Mouse (Mus musculus): ENCODE results near the gene Edem2. TPM values are rescaled to one million over a fixed set of nuclear protein-coding genes. Genes with fewer than 3 reads are reported as not detected.

Gene Edem2
- polyA plus RNA-seq, 1 experiment from 2014 or later, result 35.5 TPM

GRCm38 (mm10) chr2:155686572-155686971 lies 42.7 kb downstream of the Edem2 start:
- no peak overlapping the region for H3K9ac ChIP-seq (ENCODE audit: low read depth, low read length)
- no peaks in the 10 kb centered on the region; the same call in 1 of the 2 replicates for H3K36me3 ChIP-seq (ENCODE audit: control insufficient read depth, insufficient read depth, low read length)
- WGBS, result 84% methylated on average over 5 of the region's 5 CpGs
- ATAC-seq (replicated peaks; ENCODE audit: low FRiP score) (no peak), DNase-seq (ENCODE audit: low spot score) (no peak)
- H3K4me1 ChIP-seq (replicated peaks; ENCODE audit: control insufficient read depth, insufficient read depth, low read length), result peaks cover 10% of the 10 kb centered on the region
- no peaks in the 10 kb centered on the region for H3K27me3 ChIP-seq (replicated peaks; ENCODE audit: control insufficient read depth, insufficient read depth, low read length)
- no peak overlapping the region for H3K4me3 ChIP-seq (ENCODE audit: low read depth, low read length)
- no peak overlapping the region for H3K27ac ChIP-seq (ENCODE audit: low read depth, low read length)
- no peak overlapping the region for H3K4me2 ChIP-seq
- H3K9me3 ChIP-seq (ENCODE audit: control insufficient read depth, low read length), result no peaks in the 10 kb centered on the region

GRCm38 (mm10) chr2:155683821-155684220 lies 45.5 kb downstream of the Edem2 start:
- no peak for DNase-seq (ENCODE audit: low spot score)
- no peak for ATAC-seq (replicated peaks; ENCODE audit: low FRiP score)
- H3K27me3 ChIP-seq (replicated peaks; ENCODE audit: control insufficient read depth, insufficient read depth, low read length), result no peaks in the 10 kb centered on the region
- H3K27ac ChIP-seq (ENCODE audit: low read depth, low read length), result no peak overlapping the region
- no peak overlapping the region for H3K4me2 ChIP-seq
- peaks cover 4% of the 10 kb centered on the region; the same call in 1 of the 2 replicates for H3K4me1 ChIP-seq (replicated peaks; ENCODE audit: control insufficient read depth, insufficient read depth, low read length)
- H3K36me3 ChIP-seq (ENCODE audit: control insufficient read depth, insufficient read depth, low read length), result no peaks in the 10 kb centered on the region; the same call in 1 of the 2 replicates
- H3K9ac ChIP-seq (ENCODE audit: low read depth, low read length), result no peak overlapping the region
- H3K4me3 ChIP-seq (ENCODE audit: low read depth, low read length), result no peak overlapping the region
- 87% methylated on average over 5 of the region's 5 CpGs for WGBS
- no peaks in the 10 kb centered on the region for H3K9me3 ChIP-seq (ENCODE audit: control insufficient read depth, low read length)

GRCm38 (mm10) chr2:155683137-155683536 lies 46.1 kb downstream of the Edem2 start:
- H3K27ac ChIP-seq (ENCODE audit: low read depth, low read length), result no peak overlapping the region
- WGBS, result 64% methylated on average over 3 of the region's 3 CpGs
- H3K9ac ChIP-seq (ENCODE audit: low read depth, low read length), result no peak overlapping the region
- H3K36me3 ChIP-seq (ENCODE audit: control insufficient read depth, insufficient read depth, low read length), result no peaks in the 10 kb centered on the region; the same call in 1 of the 2 replicates
- H3K27me3 ChIP-seq (replicated peaks; ENCODE audit: control insufficient read depth, insufficient read depth, low read length), result no peaks in the 10 kb centered on the region
- DNase-seq (ENCODE audit: low spot score) (no peak), ATAC-seq (replicated peaks; ENCODE audit: low FRiP score) (no peak)
- no peaks in the 10 kb centered on the region for H3K9me3 ChIP-seq (ENCODE audit: control insufficient read depth, low read length)
- peaks cover 4% of the 10 kb centered on the region; the same call in 1 of the 2 replicates for H3K4me1 ChIP-seq (replicated peaks; ENCODE audit: control insufficient read depth, insufficient read depth, low read length)
- no peak overlapping the region for H3K4me2 ChIP-seq
- no peak overlapping the region for H3K4me3 ChIP-seq (ENCODE audit: low read depth, low read length)

GRCm38 (mm10) chr2:155681874-155682273 lies 47.4 kb downstream of the Edem2 start:
- Histone ChIP-seq H3K9ac (ENCODE audit: low read depth, low read length) (no peak overlapping the region), H3K4me3 (ENCODE audit: low read depth, low read length) (no peak overlapping the region), H3K36me3 (ENCODE audit: control insufficient read depth, insufficient read depth, low read length) (no peaks in the 10 kb centered on the region; the same call in 1 of the 2 replicates), H3K9me3 (ENCODE audit: control insufficient read depth, low read length) (no peaks in the 10 kb centered on the region), H3K27ac (ENCODE audit: low read depth, low read length) (no peak overlapping the region), H3K4me2 (no peak overlapping the region), H3K4me1 (replicated peaks; ENCODE audit: control insufficient read depth, insufficient read depth, low read length) (peaks cover 4% of the 10 kb centered on the region; the same call in 1 of the 2 replicates), H3K27me3 (replicated peaks; ENCODE audit: control insufficient read depth, insufficient read depth, low read length) (no peaks in the 10 kb centered on the region)
- ATAC-seq (replicated peaks; ENCODE audit: low FRiP score), result no peak
- DNase-seq (ENCODE audit: low spot score), result no peak
- WGBS, result 62% methylated on average over 2 of the region's 2 CpGs

GRCm38 (mm10) chr2:155681194-155681593 lies 48.1 kb downstream of the Edem2 start:
- no peak overlapping the region for H3K4me2 ChIP-seq
- no peaks in the 10 kb centered on the region; the same call in 1 of the 2 replicates for H3K36me3 ChIP-seq (ENCODE audit: control insufficient read depth, insufficient read depth, low read length)
- peaks cover 4% of the 10 kb centered on the region; the same call in 1 of the 2 replicates for H3K4me1 ChIP-seq (replicated peaks; ENCODE audit: control insufficient read depth, insufficient read depth, low read length)
- DNase-seq (ENCODE audit: low spot score), result no peak
- no peaks in the 10 kb centered on the region for H3K27me3 ChIP-seq (replicated peaks; ENCODE audit: control insufficient read depth, insufficient read depth, low read length)
- no peaks in the 10 kb centered on the region for H3K9me3 ChIP-seq (ENCODE audit: control insufficient read depth, low read length)
- WGBS, result 68% methylated on average over 8 of the region's 8 CpGs
- no peak overlapping the region for H3K9ac ChIP-seq (ENCODE audit: low read depth, low read length)
- H3K27ac ChIP-seq (ENCODE audit: low read depth, low read length), result no peak overlapping the region
- ATAC-seq (replicated peaks; ENCODE audit: low FRiP score), result no peak
- H3K4me3 ChIP-seq (ENCODE audit: low read depth, low read length), result no peak overlapping the region

GRCm38 (mm10) chr2:155680591-155680990 lies 48.7 kb downstream of the Edem2 start:
- ATAC-seq (replicated peaks; ENCODE audit: low FRiP score) (no peak), DNase-seq (ENCODE audit: low spot score) (no peak)
- Histone ChIP-seq H3K4me3 (ENCODE audit: low read depth, low read length) (no peak overlapping the region), H3K36me3 (ENCODE audit: control insufficient read depth, insufficient read depth, low read length) (no peaks in the 10 kb centered on the region), H3K9ac (ENCODE audit: low read depth, low read length) (no peak overlapping the region), H3K4me1 (replicated peaks; ENCODE audit: control insufficient read depth, insufficient read depth, low read length) (peaks cover 4% of the 10 kb centered on the region; the same call in 1 of the 2 replicates), H3K27ac (ENCODE audit: low read depth, low read length) (no peak overlapping the region), H3K4me2 (no peak overlapping the region), H3K9me3 (ENCODE audit: control insufficient read depth, low read length) (no peaks in the 10 kb centered on the region), H3K27me3 (replicated peaks; ENCODE audit: control insufficient read depth, insufficient read depth, low read length) (no peaks in the 10 kb centered on the region)
- 40% methylated on average over 5 of the region's 5 CpGs for WGBS

GRCm38 (mm10) chr2:155679586-155680110 lies 49.6 kb downstream of the Edem2 start:
- no peak overlapping the region for H3K4me2 ChIP-seq
- H3K27me3 ChIP-seq (replicated peaks; ENCODE audit: control insufficient read depth, insufficient read depth, low read length), result no peaks in the 10 kb centered on the region
- no peak overlapping the region for H3K9ac ChIP-seq (ENCODE audit: low read depth, low read length)
- H3K27ac ChIP-seq (ENCODE audit: low read depth, low read length), result no peak overlapping the region
- H3K9me3 ChIP-seq (ENCODE audit: control insufficient read depth, low read length), result no peaks in the 10 kb centered on the region
- no peak for DNase-seq (ENCODE audit: low spot score)
- H3K4me3 ChIP-seq (ENCODE audit: low read depth, low read length), result no peak overlapping the region
- peaks cover 4% of the 10 kb centered on the region; the same call in 1 of the 2 replicates for H3K4me1 ChIP-seq (replicated peaks; ENCODE audit: control insufficient read depth, insufficient read depth, low read length)
- H3K36me3 ChIP-seq (ENCODE audit: control insufficient read depth, insufficient read depth, low read length), result no peaks in the 10 kb centered on the region
- ATAC-seq (replicated peaks; ENCODE audit: low FRiP score), result no peak
- 82% methylated on average over 4 of the region's 4 CpGs for WGBS

GRCm38 (mm10) chr2:155675118-155675517 lies 54.2 kb downstream of the Edem2 start:
- Histone ChIP-seq H3K4me3 (ENCODE audit: low read depth, low read length) (no peak overlapping the region), H3K36me3 (ENCODE audit: control insufficient read depth, insufficient read depth, low read length) (peaks cover 5% of the 10 kb centered on the region; the same call in 1 of the 2 replicates), H3K4me1 (replicated peaks; ENCODE audit: control insufficient read depth, insufficient read depth, low read length) (no peaks in the 10 kb centered on the region), H3K27ac (ENCODE audit: low read depth, low read length) (no peak overlapping the region), H3K9ac (ENCODE audit: low read depth, low read length) (no peak overlapping the region), H3K27me3 (replicated peaks; ENCODE audit: control insufficient read depth, insufficient read depth, low read length) (no peaks in the 10 kb centered on the region), H3K4me2 (no peak overlapping the region), H3K9me3 (ENCODE audit: control insufficient read depth, low read length) (no peaks in the 10 kb centered on the region)
- 56% methylated on average over 4 of the region's 4 CpGs for WGBS
- ATAC-seq (replicated peaks; ENCODE audit: low FRiP score), result no peak
- no peak for DNase-seq (ENCODE audit: low spot score)

- no peak for DNase-seq (ENCODE audit: low spot score)
- H3K4me3 ChIP-seq (ENCODE audit: low read depth, low read length), result no peak overlapping the region
- 25% methylated on average over 2 of the region's 2 CpGs for WGBS
These were observed 55.7 kb downstream of the Edem2 start for GRCm38 (mm10) chr2:155673546-155673945.

More at GRCm38 (mm10) chr2:155673546-155673945, 55.7 kb downstream of the Edem2 start:
- H3K36me3 ChIP-seq (ENCODE audit: control insufficient read depth, insufficient read depth, low read length), result peaks cover 5% of the 10 kb centered on the region; the same call in 1 of the 2 replicates
- H3K9ac ChIP-seq (ENCODE audit: low read depth, low read length), result no peak overlapping the region
- ATAC-seq (replicated peaks; ENCODE audit: low FRiP score), result no peak
- H3K4me2 ChIP-seq, result no peak overlapping the region
- no peaks in the 10 kb centered on the region for H3K4me1 ChIP-seq (replicated peaks; ENCODE audit: control insufficient read depth, insufficient read depth, low read length)
- H3K27me3 ChIP-seq (replicated peaks; ENCODE audit: control insufficient read depth, insufficient read depth, low read length), result no peaks in the 10 kb centered on the region
- H3K9me3 ChIP-seq (ENCODE audit: control insufficient read depth, low read length), result no peaks in the 10 kb centered on the region
- no peak overlapping the region for H3K27ac ChIP-seq (ENCODE audit: low read depth, low read length)

Data from liver, embryonic 11.5 days (tissue).